In the genomic region with DNA sequence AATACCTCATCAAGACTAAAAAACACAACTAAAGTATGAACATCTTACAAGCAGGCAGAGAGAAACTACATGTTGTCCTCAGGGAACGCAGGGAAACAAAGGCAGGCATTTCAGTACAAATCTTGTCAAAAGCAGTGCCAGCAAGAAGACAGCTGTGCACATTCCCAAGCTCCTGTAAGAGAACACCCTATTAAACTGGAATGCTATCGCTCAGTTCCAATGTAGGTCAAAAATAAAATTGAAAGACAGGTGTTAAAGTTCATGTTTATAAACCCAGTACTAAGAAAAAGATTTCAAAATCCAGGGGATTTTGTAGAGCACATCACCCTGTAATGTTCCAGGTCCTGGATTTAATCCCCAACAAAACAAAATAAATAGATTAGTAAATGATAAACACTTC, we compare ENCODE assay signal across 1 mouse cellular context.
TF ChIP-seq lines count a peak whose summit lies in the region.

No protein-coding gene starts in this region.

TF ChIP-seq in myocyte, 11 proteins besides CTCF, POLR2A, EP300 and RAD21 (continued from another document):
- no peak for TF ChIP-seq E2F4 (IDR thresholded peaks at IDR 0.05; ENCODE audit: insufficient read depth)
